Mouse (Mus musculus) cerebellum, postnatal 4 days (tissue): Measurements from ENCODE around the gene Zfhx3.

ENCODE experiments used
- DNase-seq, 2 experiments: peaks; one replicate each; pipeline ENCODE4 v3.0.0; 2022; ENCODE audit warnings: low spot score in 2 of 2, mixed read lengths in 1 of 2

Zfhx3 gene

DNA sequence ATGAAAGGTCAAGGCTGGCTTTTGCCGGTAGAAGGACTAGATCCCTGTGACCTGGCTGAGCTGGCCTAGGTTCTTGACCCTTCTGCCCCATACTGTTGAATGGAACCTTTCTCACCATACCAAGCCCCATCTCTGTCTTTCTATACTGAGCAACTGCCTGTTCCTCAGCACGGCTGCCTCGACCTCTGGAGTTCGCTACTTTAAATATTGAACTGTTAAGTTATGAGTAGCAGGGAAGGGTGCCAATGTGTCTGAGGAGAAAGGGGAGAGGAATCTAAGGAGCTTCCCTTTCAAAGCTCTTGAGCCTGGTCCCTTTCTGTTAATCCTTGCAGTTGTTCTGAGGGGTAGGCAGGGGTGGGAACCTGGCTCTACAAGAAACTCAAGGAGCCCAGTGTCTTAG, 799.2 kb downstream of the Zfhx3 start:
- DNase-seq: no peak

DNA sequence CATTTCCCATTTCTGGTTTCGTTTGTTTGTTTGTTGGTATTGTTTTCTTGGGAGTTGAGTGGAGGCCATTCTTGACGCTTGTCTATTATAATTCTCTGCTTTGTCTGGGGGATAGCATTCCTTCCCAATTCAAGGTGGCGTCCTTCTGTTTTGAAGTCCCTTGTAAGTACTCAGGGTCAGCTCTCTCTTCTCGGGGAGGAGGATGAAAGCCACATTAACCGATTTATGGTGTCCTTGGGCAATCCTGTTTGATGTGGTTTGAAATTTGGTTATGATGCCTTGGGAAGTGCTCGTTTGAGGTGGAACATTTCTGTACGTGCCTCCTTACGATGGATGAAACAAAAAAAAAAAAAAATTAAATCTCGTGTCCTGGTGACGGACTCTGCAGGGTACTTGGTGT, 800.0 kb downstream of the Zfhx3 start:
- no peak for DNase-seq

DNA sequence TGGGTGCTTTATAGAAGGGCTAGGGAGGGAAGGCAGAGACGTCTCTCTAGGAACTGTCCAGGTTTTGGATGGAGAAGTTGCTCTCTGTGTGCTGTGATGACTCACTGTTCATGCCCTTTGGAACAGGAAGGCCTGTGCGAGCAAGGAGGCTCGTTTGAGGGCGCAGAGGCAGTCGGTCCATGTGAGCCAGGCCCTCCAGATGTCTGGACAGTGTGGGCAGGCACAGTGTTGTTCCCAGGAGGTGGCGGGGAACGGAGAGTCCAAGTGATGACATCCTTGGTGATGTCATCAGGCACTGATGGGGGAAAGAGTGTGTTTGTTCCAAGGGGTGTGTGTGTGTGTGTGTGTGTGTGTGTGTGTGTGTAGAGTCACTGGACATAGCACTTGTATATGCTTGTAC, 800.8 kb downstream of the Zfhx3 start:
- DNase-seq: no peak

DNA sequence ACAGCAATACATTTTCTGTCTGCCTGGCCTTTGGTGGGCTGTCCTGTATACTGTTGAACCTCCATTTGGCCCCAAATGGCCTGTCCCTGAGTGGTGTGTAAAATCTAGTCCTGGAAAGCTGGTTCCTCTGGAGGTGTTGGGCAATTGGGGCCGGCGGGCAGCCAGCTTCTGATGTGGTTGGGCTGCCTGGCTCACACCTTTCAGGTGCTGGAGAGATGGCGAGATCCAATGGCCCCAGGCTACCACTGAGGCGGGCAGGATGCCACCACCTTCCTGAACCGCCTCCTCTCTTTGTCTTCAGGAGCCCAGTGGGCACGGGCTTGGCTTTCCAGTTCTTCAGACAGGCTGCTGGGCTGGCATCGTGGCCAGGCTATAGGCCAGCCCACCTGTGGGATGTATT, 803.1 kb downstream of the Zfhx3 start:
- no peak for DNase-seq

DNA sequence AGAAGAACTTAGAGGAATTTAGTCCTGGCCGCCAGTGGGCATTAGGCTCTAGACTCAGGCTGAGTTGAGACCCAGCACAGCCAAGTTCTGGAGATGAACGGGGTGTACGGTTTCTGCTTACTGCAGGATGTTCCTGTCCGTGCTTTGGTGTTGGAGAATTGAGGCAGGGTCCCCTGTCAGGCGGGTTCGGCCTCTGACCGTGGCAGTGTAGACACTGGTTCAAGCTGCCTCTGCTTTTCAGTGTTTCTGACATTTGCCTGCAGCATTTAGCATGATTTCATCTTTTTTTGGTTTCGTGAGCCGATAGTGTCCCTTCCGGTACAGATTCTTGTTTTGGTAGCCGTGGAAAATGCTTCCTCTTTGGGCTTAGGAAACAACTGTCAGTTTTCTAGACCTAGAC, 805.7 kb downstream of the Zfhx3 start:
- DNase-seq: no peak

DNA sequence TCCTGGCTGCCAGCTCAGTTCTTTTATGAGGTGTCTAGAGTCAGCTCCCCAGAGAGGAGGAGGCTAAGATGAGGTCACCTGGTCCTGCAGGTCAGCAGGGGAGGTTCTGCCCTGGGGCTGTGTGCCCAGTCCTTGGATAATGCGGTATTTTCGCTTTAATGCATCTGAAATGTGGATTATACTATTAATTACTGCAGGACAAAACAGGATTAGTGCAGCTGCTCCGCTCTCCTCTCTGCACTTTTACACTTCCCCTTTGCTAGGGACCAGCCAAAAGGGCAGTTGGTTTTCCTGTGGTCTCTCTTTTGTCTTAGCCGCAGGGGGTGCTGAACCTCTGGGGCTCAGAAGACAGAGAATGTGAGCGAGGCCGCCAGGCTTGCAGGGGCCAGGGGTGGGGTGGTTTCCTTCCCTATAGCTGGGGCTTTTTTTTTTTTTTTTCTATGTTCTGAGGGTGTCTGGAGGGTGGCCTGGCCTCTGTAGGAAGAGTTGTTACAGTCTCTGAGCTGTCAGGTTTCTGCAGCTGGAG, 806.5 kb downstream of the Zfhx3 start:
- no peak for DNase-seq

DNA sequence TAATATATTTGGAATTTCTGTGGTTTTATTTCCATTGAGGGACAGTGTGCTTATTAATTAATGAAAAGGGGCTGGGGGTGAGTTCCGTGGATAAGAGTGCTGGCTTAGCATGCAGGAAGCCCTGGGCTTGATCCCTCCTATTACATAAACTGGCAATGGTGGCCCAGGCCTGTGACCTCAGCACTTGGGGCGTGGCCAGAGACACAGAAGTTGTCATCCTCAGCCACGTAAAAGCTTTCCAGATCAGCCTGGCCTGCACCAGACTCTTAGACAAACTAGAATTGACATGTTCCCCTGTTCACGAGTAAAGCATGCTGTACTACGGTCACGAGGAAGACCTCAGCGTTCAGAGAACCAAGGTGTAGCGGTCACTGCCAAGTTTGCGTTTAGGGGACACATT, 808.4 kb downstream of the Zfhx3 start:
- DNase-seq: no peak

DNA sequence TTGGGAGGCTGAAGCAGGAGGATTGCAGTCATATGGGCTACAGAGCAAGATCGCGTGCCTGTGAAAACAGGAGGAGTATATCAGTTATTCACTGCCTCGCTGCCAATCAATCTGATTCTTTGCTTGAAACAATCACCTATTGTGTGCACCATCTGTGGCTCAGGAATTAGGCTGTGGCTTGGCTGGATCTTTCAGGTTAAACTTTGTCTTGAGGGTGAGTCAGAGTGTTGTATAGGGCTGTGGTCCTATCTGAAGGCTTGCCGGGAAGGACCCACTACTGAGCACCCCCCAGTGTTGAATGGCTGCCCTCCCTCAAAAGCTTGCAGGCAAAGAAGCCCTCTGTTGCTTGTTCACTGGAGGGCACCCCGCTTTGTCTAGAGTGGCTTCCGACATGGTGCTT, 812.1 kb downstream of the Zfhx3 start:
- no peak for DNase-seq

DNA sequence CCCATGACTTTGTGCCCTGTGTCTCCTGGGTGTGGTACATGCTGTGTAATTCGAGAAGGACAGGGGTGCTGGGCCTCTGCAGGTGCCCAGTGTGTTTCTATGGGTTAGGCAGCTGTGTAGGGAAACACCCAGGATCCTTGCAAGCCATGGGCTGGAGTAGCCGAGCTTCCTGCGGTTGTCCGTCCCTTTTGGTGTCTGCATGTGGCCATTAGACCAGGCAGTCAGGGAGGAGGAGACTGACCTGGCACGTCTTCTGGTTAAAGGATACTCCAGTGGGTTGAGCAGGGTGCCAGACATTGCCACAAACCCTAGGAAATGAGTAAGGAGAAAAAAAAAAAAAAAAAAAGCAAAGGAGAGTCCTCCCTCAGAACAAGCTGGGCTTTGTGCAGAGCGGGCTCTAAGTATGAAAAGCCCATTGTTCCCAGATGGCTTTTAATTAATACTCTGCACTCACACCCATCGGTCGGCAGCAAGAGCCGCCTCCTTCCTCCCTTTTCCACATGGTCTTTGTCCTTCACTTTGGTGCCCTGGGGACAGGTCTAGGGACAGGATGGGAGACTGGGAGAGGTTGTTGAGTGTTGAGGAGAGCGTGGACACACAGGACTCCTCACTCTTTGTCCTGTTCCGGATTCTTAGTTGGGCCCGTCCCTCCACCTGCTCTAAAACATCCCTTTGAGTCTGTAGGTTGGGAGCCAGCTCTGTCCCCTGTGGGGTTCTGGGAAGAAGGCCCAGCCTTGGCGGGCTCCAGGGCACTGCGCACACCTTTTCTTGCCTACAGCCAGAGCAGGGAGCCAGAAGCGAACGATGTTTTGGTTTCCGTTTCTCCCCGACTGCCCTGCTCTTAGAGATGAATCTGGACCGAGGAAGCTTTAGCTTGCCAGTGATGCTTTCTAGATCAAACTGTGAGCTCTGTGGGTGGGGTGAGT, 813.2 kb downstream of the Zfhx3 start:
- DNase-seq: peak in 1 of 2 experiments; percentile 26

DNA sequence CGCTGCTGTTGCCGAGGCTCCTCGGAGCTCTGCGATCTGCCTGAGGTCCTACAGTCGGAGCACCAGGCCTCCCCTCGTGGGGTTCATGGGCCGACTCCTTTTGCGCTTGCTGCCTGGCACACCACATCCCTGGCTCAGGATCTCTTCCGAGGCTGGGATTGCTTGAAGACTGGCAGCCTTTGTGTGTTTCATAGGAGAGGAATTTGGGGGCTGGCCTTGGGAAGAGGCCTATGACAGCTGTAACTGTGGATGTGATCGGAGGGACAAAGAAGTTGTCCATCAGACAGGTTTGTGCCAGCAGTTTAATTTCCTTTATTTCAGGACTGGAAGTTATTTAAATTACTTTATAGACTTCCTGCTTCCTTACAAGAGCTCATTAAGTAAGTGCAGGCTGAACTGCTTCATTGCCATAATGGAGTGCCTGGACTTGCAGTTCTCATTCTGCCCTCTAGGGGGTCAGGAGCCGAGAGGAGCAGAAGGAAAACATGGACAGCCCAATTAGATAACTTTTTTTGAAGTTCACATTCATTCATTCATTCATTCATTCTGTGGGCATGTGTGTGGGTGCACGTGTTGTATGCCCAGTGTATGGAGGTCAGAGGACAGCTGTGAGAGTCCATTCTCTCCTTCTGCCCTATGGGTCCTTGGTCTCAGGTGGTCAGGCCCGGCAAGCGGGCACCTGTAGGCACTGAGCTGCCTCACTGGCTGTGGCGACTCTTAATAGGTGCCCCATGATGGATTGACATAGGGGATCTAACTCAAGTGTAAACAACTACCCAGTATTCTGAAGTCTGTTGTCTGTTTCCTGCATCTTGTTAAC, 817.3 kb downstream of the Zfhx3 start:
- DNase-seq: peak; percentile 43 to 75

DNA sequence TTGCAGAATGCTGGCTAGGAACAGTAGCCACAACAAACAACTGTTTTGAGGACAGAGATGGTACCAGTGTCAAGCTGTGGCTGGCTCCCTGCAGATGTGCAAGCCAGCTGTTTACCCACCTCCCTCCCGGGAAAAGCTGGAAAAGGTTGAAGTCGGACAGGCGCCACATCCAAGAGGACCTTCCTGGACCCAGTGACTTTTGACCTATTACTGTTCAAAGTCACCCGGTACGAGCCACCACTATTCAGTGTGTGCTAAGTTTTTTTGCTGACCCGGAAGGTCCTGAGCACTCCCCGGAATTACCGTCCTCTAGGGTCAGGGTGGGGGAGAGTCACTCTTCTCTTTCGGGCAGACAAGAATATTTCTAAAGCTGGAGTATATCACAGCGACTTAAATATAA, 818.3 kb downstream of the Zfhx3 start:
- no peak for DNase-seq

DNA sequence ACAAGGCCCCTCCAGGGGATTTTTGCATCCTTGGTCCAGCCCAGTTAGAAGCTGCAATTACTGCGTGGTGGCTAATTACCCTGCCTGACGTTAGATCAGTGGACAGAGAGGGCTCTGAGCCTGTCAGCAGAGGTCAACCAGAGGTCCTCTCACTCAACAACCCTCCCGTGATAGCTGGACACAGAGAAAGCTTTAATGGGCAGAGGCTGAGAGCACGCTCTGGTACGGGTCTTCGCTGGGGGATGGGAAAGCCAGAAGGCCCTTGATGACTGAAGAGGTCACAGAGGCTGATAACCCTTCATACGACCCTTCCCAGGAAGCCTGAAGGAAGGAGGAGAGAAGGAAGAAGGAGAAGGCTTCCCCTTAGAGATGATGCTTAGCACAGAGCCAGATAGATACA, 820.1 kb downstream of the Zfhx3 start:
- DNase-seq: no peak

DNA sequence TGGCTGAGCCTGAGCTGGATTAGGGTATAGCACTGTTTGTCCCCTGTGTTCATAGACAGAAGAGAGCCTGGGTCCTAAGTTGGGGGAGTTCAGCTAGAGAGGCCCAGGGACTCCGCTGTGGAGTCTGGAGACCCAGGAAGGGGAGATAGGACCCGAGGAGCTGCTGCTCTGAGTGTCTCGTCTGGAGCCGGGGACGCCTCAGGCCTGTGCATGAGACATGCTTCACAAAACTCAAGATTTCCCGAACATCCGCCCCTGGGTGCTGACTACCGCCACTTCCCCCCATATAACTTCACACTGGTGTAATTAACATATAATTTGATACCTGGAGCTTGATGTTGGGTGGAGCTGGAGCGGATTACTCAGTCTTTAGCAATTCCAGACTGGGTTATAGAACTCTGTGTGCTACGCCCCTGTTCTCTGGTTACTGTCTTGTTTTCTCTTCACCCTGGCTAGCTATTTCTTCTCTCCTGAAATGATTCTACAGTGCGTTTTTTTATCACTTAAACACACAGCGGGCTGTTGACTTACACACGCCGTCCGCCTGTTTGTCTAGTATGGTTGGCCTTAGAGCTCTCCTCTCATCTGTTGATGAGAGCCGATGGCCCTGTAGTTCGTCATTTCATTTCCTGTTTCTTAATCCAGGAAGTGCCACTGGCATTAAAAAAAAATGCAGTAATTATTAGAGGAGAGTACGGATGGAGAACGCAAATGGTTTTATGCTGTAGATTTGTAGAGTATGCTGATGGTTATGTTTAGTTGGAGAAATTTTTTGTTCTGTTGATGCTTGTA, 822.2 kb downstream of the Zfhx3 start:
- DNase-seq: no peak

DNA sequence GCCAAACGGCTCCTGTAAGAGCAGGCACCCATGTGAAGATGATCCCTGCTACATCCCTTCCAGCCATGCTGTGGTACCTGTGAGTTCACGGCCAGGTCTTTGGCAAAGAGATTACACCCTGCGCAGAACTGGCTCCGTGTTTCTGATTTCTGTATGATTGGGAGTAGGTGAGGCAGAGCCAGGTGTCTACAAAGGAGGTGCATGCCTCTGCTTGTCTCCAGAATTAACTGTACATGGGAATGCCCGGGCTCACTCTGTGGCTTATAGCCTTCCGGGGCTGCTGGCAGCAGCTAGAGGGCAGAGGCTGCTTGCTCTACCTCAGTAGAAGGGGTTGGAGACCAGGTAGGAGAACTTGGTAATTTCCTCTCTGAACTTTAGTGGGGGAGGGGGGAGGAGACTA, 823.7 kb downstream of the Zfhx3 start:
- no peak for DNase-seq

DNA sequence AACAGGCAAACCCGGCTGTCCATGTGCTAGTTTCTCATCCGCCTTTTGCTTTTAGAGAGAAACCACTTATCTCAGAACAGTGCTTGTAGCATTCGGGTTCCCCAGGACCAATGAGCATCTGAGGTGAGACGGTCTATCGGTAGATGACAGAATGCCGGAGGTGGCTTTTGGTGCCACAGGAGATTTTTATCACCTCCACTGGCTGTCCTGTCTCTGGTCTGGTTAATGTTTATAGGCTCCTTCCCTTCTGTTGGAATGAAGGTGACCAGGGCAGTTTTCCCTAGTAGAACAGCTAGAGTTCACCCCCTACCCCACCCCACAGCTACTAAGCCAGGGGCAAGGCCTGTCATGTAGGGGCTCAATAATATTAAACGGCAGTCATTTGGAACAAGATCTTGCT, 825.6 kb downstream of the Zfhx3 start:
- DNase-seq: no peak

DNA sequence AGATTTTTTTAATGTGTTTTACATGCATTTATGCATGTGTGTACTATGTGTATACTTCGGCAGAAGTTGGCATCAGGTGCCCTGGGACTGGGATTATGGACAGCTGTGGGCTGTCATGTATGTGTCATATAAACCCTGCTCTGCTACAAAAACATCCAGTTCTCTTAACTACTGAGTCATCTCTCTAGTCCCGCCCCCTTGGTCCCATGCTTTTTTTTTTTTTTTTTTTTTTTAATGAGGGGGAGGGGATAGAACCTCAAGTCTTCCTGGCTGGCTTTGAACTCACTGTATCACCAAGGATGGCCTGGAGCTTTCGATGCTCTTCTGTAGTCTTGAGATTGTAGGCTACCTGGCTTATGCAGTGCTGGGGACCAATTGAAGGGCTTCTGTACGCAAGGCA, 827.9 kb downstream of the Zfhx3 start:
- no peak for DNase-seq

DNA sequence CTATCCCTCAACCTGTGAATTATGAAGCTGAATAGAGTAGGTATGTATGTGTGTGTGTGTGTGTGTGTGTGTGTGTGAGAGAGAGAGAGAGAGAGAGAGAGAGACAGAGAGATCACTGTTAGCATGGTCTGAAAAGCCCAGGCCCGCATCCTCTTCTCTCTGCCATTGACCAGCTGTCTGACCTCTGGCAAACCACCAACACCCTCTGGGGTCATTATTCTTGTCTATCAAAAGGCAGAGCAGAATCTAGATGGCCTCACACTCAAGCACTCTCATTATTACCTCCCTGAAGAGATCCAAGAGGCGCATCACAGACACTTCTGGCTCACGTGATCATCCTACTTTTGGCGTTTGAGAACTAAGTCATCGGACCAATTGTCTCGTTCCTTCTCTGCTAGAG, 831.0 kb downstream of the Zfhx3 start:
- DNase-seq: no peak

DNA sequence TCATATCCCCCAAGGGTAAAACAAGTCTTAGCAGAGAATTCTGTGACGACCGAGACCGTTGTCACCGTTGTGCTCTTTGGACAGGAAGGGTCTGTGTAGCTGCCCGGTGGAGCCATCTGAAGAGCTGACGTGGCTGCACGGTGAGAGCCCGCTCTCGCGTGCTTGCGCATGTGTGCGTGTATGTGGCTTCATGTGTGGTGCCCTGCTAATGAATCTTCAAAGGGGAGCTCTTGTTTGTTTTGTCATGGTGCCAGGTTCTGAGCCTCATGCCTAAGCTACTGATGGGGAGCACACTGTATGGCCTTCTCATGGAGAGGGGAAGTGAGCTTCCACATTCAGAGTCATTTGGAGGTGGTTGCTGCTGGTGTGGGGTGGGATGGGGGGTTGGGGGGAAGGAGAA, 835.6 kb downstream of the Zfhx3 start:
- no peak for DNase-seq

DNA sequence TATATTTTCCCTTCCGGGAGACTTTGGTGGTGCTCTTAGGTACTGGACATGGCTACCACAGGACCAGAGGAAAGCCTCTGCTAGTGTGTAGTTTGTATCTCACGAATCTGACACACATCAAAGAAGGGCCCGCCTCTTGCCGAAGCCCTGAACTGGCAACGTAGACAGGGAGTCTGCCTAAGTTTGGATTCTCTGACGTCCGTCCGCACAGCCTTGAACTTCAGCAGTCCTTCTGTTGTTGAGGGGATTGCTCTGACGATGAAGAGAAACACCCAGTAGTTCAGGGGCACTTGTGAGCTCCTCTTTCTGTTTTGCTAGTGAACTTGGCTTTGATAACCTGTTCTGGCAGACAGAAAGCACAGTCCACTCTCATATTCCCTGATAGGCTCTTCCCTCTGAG, 836.1 kb downstream of the Zfhx3 start:
- DNase-seq: no peak

DNA sequence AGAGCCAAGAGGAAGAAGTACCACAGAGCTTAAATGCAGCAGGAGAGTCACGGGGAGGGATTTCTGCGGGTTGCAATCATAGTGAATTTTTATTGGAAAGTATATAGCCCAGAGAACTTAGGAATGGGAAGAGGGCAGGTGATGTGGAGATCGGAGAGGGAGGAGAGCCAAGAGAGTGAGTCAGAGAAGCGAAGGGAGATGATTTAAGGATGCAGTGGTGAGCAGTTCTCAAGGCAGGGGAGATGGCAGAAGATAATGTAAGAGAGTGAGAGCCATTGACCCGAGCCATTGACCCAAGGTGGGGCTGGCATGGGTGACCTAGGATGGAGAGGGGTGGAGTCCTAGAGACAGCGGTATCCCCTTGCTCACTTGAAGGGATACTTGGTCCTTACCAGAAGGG, 838.3 kb downstream of the Zfhx3 start:
- no peak for DNase-seq

DNA sequence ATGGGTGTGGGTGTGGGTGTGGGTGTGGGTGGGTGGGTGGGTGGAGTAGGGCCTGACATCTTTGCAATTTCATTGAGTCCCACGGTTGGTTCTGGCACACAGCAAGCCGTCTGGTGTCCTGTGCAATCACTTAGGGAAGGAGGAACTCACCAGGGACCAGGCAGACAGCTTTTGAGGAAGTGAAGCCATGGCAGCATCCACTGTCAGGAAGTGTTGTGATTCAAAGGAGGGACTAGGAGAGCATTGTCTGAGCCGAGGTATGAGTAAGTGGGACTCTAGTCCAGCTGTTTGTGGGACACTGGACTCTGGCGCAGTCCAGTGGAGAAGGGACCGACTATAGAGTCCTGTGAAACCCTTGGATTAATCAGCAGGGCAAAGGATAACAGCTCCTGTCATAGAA, 838.7 kb downstream of the Zfhx3 start:
- DNase-seq: no peak

DNA sequence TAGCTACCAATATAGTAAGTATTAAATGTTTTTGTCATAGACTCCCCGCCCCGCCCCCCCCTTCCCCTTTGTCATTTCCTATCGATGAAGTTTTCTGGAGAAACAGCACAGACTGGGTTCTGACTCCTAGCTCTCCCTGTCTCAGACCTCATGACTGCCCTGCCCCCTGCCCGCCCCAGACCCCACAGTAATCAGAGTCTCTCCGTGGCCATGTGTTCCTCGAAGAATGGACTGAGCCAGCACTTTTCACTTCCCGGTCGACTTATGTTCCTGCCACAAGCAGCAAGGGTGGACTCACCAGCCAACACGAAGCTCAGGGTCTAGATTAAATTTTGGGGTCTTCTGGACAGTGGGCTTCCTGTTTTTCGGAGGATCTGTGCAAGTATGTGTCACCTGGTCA, 840.7 kb downstream of the Zfhx3 start:
- DNase-seq: no peak
